Mouse (Mus musculus) urinary bladder, postnatal 4 days (tissue): Measurements from ENCODE around the gene Trim2.

Experiments
- DNase-seq, 2 experiments: peaks; one replicate each; pipeline ENCODE4 v3.0.0; 2021 to 2022; ENCODE audit warnings: low spot score in 2 of 2

Gene Trim2

DNA sequence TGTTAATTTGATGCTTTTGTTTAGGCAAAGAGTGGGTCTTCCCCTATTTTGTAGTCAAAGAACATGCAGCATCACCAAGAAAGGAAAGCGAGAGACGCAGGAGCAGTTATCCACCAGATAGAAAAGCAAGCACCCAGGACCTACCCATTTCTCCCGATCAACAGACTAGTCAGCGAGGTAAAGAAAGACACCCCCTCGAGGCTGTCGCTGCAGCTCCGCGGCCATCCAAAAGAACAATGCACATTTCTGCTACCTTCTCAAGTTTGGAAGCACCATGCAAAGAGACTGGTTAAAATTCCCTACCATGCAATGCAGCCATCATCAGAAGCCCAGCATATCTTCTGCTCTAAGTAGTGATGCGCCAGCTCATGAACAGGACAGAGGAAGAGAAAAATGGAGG is 86.4 kb downstream of the Trim2 start:
- no peak for DNase-seq

DNA sequence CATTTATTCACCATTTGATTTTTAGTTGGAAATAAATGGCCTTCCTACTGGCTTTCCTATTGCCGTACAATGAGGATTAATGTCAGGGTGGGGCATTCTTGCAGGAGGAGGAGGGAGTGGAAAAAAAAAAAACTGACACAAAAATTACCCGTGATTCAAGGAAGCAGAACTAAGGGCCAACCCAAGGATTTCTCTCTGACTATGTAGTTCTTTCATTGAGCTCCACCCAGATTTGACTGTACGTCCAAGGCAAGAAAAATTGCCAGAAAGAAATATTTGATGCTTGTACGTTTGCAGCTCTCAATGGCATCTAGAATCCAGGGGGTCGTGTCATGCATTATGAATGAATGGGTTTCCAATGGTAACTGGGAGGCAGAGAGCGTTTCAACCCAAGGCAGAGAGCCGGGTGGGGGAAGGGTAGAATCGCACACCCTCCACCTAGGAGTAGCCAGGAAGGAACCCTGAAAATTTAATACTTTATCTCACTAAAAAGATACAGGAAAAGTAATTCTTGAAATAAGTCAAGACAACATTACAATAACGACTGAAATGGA is 86.9 kb downstream of the Trim2 start:
- DNase-seq, result no peak

DNA sequence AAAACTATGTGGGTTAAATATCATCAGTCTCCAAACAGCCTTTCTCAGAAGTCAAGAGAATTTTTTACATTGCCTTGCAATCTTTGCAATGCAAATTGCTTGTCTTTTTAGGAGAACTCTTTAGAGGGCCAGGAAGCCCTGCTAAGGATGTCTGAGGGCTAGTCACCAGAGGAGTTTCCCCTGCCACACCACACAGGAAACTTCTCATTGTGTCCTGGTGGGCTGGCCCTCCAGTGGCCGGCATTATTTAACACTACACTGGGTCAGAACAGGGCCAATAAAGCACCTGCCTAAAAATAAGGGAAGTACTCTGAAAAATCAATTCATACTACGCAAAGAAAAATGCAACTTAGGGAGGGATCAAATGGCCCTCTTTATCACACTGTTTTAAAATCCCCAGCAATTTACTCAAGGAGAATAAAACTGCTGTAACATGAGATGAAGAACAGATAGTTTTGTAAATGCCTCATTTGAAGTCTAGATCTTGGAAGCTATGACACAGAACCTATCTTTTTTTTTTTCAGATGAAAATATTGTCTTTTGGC is 87.4 kb downstream of the Trim2 start:
- DNase-seq, result no peak

DNA sequence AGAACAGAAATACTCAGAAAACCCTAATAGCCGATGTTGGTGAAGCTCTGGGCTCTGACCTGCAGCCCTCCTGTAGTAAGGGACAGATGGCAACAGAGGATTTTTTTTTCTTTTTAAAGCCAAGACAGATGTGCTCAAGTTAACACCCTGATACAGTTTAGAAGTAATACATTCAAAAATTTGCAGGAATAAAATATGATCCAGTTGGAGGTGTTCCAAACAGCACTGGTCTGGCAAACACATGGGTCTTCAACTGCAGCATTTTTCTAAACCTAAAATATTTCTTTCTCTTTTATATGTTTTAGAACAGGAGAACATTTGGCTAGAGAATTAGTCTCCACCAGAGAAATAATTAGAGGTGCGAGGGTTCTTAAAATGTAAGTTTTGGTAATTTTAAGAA is 88.2 kb downstream of the Trim2 start:
- DNase-seq, result no peak

DNA sequence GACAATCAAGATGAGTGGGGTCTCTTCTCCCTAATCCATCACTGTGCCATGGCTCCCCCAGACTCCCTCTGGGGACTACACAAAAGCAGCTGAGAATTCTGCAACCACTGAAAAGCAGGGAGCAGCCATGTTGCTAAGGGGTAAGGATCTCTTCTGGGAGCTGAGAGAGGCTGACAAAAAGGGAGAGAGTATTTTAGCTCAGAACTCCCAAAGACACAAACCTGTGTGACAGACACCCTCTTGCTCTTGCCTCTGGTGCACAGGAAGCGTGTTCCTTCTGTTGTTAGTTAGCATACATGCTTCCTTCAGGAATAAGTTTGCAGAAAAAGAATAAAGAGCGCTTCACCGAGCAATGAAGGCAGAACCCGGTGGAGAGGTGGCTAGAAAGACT is 88.7 kb downstream of the Trim2 start:
- DNase-seq, result no peak

DNA sequence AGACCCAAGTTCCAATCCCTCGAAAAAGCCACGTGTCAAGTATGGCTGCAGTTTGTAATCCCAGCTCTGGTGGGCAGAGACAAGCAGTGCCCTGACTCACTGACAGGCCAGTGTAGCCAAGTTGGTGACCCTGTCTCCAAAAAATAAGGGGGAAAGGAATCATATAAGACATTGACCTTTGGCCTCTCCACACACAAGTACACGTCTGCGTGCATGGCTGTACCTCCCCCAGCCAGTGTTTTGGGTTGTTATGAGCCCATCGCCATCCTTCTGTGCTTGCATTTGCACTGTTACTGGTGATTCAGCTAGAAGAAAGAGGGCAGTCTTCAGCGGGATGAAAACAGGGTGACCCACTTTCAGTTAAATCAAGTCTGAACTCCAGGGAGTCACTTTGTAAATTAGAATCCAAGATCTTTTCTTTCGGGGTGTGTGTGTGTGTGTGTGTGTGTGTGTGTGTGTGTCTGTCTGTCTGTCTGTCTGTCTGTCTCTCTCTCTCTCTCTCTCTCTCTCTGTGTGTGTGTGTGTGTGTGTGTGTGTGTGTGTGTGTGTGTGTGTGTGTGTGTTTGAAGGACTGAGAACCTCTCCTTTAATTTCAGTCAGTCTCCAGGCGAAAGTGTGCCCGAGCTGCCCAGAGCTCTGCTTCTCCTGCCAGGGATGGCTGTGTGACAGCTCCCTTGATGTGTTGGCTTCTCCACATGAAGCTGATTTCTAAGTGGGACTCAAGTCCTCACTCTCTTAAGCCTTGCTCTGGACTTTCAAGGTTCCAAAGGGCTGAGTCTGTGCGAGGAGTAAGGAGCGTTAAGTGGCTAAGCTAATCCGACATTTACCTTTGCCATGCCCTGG is 89.3 kb downstream of the Trim2 start:
- DNase-seq, result no peak

DNA sequence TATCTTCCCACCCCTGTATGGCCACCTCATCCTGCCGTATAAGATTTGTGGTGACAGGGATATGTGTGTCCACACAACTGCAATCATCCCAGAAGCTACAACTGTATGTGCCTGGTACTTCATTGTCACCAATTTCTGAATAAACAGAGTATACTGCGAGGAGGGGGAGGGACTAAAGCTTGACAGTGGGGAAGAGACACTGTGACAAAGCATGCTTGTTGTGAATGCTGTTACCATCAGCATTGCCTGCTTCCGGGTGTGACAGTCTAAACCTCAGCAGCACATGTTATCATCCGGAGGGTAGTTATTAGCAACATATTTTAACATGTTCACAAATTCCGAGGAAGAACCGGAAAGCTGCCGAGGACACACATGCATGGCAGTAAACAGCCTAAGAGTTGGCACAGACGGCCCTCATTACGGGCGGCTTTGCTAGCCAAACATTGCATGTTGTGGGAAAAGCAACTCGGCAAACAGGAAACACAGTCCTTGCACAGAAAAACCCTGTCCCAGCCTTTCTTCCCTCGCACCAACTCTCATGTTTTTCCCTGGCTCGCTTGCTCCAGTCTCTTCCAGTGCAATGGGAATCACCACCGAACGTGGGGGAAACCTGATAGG is 90.8 kb downstream of the Trim2 start:
- no peak for DNase-seq

DNA sequence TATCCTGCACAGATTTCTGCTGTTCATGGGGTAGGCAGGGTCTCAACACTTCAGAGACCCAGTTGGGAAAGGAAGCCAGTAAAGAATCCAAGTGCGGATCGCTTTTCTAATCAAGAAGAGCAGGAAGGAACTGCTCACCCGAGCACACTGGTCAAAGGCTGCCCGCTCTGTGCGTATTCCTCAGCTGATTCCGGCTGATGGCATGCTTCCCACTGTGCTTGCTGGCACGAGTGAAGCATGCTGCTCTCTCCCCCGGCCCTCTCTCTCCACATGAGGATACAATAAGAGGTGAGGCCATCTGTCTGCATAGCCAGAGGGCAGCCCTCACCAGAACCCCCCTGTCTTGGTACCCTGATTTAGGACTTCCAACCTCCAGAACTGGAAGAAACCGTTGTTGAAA is 91.4 kb downstream of the Trim2 start:
- no peak for DNase-seq

DNA sequence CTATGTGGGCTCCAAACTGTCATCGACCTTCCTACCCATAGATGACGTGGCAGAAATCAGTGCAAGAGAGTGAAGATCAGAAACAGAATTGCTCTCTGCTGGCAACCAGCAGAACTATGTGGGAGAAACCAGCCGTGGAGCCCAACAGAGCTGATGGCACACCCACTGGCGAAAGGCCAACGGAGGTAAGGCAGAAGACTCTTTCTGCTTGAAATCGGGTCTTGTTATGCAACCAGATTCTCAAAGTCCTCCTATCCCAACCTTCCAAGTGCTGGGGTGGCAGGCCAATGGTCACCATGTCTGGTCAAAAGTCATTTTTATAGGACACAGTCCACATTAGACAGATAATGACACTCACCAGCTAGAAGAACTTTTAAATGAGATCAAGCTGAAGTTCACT is 92.2 kb downstream of the Trim2 start:
- no peak for DNase-seq

DNA sequence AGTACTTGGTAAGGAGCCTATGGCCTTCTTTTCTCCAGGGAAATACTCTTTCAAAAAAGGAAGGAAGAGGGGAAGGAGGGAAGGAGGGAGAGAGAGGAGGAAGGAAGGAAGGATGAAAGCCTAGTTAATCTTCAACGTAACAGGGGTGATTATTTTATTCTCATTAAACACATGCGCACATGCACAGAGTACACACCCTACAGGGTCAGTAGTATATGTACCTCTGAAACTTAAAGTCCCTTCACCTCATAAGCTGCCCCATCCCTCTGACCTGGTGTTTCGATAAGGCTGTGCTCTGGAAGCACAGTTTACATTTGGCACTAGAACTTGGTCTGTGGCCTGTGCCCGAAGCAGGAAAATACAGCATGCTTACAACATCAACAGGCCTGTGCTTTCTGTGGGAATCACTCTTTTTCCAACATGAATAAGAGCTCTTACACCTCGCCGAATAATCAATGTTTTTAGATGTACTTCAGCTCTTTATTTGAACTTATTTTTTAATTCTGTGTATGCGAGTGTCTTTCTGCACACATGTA is 95.3 kb downstream of the Trim2 start:
- no peak for DNase-seq

DNA sequence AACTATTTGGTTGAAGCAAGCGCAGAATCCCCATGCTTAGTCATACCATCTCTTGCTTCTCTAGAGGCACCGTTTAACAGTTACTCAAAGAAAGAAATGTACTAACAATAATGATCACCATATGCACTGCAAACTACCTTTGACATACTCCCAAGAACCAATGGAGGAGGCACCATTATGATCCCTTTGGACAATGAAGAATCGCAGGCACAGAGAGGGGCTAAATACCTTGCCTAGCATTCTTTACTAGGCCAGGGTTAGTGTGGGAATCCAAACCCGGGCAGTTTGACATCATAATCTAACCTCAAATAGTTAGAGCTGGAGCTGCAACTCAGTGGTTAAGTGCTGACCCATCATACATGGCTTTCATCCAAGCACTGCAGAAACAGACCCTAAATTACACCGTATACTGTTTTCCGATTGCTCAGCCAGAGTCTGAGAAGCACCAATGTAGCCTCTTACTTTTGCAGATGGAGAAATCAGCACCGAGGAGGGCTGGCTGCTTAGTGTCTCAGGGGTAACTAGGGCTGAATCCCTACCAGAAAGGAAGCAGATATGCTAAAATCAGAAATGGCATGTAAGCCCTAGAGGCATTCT is 97.7 kb downstream of the Trim2 start:
- DNase-seq, result no peak

DNA sequence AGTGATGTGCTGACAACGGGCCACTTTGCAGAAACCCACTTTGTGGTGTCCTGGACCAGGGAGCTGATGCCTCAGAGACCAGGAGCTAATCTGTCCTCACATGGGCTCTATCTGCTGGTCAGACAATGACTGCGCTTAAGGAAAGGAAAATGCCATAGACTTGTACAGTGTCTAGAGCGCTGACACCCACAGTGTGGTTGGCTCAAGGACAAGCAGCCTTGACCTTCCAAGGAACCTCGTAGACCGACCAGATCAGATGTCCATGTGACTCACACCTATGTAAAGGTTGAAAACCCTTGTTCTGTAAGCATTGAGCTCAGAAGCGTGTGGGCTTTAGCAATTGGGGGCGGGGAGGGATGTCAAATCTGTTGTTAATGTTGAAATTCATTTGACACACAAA is 98.2 kb downstream of the Trim2 start:
- DNase-seq, result no peak

DNA sequence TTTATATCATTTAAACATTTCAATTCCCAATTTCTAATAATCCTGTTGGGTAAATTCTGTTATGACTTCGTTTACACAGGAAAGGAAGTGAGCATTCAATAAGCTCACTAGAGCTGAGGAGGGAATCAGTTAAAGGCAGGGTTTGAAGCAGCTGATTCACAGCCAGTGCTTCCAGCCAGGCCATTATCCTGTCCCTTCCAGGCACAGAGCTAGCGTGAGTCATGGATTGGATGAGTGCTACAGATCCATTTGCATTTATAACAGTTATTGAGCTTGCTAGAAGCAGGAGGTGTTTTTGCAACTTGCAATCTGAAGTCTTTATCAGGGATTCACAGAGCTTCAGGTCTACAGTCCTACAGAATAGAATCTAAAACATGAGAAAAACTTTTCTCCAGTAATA is 99.3 kb downstream of the Trim2 start:
- no peak for DNase-seq

DNA sequence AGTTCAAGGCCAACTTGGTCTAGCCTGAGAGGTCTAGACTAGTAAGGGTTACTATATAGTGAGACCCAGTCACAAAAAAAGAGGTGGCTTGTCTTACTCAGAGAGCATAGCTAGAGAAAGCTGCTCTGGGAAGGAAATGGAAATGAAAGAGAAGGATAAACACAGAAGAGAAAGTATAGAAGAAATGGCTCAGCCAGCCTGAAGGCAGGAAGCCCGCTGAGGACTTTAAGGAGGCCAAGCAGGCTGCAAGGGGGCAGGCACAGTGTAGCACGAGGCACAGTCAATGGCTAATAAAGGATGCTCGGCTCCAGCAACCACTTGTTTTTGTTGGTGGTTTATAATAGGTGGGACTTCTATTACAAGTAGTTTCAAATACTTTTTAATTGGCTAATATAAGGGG is 100.6 kb downstream of the Trim2 start:
- DNase-seq, result no peak

DNA sequence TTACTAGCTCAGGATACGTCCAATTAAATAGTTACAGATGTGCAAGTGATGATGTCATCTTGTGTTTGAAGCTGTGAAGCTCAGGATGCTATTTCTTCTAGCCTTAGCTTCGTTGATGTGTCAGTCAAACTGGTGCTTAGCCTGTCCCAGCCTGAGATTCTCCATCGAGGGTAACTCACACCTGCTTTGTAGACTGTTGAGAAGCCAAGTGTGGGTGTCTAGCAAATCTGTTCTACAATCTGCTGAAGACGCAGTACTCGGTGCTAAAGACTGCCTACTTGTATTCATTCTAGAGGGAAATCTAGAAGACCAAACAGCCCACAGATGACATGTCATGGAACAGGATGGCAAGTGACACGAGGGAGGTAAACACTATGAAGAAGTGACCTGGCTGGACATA is 101.0 kb downstream of the Trim2 start:
- no peak for DNase-seq

DNA sequence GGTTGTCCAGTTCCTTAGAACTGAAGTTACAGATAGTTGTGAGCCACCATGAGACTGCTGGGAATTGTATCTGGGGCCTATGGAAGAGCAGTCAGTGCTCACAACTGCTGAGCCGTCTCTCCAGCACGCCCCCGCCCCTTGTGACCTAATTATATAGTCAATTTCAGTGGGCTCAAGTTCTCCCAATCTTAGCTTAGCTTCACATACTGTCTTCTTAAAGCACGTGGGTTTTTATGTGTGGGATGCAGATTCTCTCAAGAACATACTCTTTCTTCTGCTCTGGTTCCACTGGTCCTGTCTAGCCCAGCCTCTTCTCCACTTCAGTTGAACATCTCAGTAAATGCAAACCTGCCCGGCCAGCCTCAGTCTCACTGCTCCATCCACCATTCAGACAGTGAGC is 102.0 kb downstream of the Trim2 start:
- no peak for DNase-seq

DNA sequence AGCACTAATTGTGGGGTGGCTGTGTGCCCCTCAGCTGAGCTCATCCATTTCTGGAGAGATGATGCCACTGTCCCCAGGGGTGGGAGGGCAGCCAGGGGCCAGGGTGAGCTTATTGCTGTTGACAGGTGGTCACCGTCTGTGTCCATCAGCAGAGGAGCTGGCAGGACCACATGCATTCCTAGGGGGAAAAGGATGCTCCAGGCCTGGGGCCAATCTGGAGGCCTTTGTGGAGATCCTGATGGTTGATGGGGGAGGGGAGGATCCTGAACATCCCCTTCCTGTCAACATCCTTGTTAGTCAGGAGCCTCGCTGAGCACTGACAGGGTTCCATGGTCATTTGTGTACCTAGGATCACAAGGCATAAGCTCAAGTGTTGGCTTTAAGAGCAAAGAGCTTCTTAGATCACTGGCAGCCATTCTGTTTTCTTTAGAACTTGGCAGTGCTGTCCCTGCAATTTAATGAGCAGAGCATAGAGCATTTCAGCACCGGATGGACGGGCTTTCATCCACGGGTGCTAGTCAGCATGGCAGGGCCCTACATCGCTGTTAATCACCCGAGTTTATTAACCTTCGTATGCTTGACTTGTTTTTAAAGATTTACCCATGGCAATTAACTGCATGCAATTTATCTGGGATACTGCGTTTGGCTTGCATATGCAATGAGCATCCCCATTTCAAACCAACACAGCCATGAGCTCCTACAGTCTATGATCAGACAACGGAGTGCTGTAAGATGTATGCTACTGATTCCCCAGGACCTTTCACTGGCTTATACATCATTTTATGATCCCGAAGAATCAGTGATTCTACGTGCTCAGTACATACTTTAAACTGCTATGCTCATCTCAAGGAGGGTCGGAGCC is 105.9 kb downstream of the Trim2 start:
- DNase-seq, result no peak

DNA sequence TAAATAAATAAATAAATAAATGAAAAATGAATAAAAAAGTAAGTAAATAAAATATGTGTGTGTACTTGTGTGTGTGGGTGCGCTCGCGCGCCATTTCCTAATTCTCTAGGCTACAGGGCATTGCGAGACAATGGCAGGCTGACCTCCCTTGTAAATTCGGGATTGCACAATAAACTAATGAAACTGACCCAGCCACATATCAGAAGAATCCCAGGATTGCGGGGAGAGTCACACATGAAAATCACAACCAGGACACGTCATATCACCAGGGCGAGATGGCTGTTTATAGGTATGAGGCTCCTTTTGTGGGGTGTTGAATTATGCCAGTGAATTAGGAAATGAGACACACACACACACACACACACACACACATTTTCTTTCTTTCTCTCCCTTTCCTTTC is 107.2 kb downstream of the Trim2 start:
- no peak for DNase-seq

DNA sequence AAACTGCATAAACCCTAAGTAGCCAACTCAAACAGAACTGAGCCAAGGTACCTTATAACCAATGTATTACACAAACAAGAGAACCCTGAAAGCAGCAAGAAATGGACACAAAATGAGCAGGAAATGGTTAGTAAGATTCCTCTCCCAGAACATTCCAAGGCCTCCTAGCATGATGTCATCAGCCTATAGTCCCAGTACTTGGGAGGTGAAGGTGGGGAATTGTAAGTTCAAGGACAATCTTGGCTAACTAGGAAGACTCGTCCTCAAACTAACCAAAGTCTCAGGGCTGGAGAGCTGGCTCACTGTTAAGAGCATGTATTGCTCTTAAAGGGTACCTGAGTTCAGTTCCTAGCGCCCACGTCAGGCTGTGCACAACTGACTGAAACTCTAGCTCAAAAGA is 108.4 kb downstream of the Trim2 start:
- DNase-seq, result no peak

DNA sequence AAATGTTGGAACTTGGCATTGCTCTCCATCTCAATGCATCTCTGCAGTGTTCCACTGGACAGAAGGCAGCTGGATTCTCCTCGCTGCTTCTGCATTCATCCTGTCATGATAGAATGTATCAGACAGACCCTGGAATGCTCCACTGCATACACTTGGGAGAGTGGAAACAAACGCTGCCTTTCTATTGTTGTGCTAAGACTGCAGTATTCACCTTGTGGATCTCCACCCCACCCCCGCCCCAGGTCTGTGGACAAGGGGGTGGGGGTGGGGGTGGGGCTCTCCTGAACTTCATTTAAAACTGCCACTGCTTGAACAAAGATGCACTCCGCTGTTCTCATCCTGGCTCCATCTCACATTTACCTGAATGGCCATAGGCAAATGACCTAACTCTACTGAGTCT is 112.8 kb downstream of the Trim2 start:
- no peak for DNase-seq

DNA sequence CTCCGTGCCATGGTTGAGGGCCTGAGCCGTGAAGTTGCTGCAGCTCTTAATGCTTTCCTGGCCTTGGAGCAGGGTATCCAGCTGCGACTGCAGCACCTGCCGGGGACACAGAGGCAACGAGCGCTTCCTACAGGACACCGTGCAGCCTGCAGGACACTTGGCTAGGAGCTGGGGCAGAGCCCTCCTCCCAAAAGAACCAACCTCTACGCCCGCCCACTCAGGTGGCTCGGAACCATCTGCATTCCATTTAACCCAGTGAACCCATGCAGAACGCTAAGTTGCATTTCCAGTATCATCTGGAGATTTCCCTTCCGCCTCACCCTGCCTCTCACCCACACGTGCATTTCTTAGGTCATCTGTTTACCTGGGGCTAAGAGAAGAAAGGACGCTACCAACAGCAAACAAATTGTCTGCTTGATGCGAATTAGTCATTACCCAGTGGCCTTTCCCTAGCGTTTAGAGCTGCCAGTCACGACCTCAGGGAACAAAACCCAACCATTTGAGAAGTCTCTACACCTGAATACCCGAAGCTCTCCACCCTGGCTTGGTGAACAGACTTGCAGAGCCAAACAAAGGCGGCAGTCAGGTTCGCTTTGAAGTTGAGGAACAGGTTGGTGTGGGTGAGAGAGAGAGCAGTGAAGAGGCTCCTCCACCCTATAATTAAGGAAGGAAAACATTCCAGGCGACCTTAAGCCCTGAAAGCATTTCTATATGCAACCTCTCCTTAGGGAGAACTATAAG is 115.4 kb downstream of the Trim2 start:
- no peak for DNase-seq
